Mouse (Mus musculus) spleen, postnatal 10 days (tissue): Measurements from ENCODE around the gene Syt9.

Experiments
- DNase-seq, 2 experiments: peaks; one replicate each; pipeline ENCODE4 v3.0.0; 2021 to 2022; ENCODE audit warnings: low spot score in 2 of 2

Gene Syt9

GRCm38 (mm10) chr7:107545011-107545410 is 174.5 kb downstream of the Syt9 start:
- DNase-seq: no peak

GRCm38 (mm10) chr7:107547872-107548271 is 177.3 kb downstream of the Syt9 start:
- no peak for DNase-seq

GRCm38 (mm10) chr7:107553461-107553860 is 182.9 kb downstream of the Syt9 start:
- no peak for DNase-seq

DNA sequence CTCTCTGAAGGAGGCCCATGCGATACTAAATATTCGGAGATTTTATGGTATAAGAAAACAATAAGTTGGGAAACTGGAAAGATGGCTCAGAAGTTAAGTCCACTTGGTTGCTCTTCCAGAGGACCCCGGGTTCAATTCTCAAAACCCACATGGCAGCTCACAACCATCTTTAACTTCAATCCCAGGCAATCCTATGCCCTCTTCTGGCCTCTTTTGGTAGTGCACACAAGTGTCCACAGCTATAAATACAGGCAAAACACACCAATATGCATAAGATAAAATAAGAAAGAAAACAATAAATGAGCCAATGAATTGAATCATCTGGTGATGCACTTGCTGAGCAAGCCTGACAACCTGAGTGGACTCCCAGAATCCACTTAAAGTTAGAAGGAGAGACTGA is 185.4 kb downstream of the Syt9 start:
- DNase-seq: peak; percentile 6 to 41

GRCm38 (mm10) chr7:107560675-107561074 is 190.1 kb downstream of the Syt9 start:
- DNase-seq: no peak

GRCm38 (mm10) chr7:107561584-107561983 is 191.1 kb downstream of the Syt9 start:
- no peak for DNase-seq

GRCm38 (mm10) chr7:107563727-107564126 is 193.2 kb downstream of the Syt9 start:
- DNase-seq: no peak

- DNase-seq: no peak
Measured at GRCm38 (mm10) chr7:107567261-107567671, 196.7 kb downstream of the Syt9 start, which contains the start of gene Olfml1. Gene Olfml1 (plus strand): TSS chr7:107567446.

GRCm38 (mm10) chr7:107567674-107568073 is 197.1 kb downstream of the Syt9 start:
- DNase-seq: no peak

GRCm38 (mm10) chr7:107568971-107569370 is 198.4 kb downstream of the Syt9 start:
- no peak for DNase-seq

GRCm38 (mm10) chr7:107573856-107574255 is 203.3 kb downstream of the Syt9 start:
- DNase-seq: peak in 1 of 2 experiments; percentile 16

DNA sequence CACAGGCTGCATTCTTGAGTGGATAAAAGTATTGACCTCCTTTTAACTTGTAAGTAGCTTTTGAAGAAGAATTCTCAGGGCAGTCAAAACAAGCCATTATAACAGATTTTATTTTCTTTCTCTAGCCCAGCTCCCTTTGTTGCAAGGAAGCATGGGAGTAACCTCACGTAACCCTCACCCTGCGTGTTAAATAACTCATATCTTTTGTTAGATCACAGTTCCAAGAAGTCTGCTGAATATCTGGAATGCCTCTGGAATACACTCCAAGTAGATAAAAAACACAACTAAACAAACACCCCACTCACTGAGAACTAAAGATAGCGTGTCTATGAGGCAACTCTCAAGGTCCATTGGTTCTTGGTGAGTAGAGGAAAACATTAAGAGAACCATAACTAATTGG is 203.7 kb downstream of the Syt9 start:
- no peak for DNase-seq

- no peak for DNase-seq
Measured at GRCm38 (mm10) chr7:107592641-107593040, 222.1 kb downstream of the Syt9 start.

DNA sequence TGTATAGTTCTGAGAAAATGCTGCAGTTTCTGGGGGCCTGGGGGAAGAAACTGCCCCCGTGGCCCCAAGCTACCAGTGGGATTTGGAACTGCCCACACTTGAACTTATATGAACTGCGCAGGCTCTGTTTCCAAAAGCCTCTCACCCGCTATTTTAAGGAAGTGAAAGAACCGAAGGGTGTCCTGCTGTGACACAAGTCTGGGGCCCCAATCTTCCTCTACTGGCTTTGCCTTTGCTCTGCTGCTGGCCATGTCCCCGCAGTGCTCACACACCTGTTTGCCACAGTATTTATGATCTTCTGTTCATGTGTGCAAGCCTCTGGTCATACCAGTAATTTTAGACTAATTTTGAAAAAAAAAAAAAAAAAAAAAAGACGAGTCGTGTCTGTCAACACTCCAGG is 223.4 kb downstream of the Syt9 start:
- peak; percentile 6 to 60 for DNase-seq

GRCm38 (mm10) chr7:107594325-107594856 is 223.9 kb downstream of the Syt9 start:
- peak; percentile 18 to 73 for DNase-seq

DNA sequence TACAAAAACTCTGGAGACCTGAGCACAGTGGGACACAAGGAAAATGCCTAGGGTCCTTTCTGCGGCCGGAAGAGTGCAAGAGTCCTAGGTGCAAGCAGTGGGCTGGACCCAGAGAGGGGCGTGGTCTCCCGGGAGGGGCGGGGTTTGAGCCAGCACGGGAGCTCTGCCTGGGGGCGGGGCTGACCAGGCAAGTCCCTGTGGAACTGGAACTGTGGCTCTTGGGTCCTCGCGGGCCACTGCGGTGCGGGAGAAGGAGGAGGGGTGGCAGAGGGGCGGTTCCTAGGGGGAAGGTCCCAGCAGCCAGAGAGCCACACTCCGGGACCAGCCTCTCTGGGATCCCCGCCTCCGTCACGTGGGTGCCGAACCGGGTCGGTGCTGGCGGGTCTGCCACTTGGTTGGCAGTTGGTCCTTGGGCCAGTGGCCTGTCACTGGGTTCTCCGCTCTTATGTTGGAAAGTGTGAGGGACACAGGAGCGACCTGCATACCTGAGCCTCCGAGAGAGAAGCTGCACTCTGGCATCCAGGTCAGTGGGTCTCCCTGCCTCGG is 224.4 kb downstream of the Syt9 start, which contains the start of gene Ppfibp2:
Ppfibp2 (plus strand) TSS at position 351 of the 546 bp plus-strand sequence.
- peak; percentile 79 to 92 for DNase-seq

- DNase-seq: peak in 1 of 2 experiments; percentile 8
Measured at GRCm38 (mm10) chr7:107595426-107595825, 224.9 kb downstream of the Syt9 start.

DNA sequence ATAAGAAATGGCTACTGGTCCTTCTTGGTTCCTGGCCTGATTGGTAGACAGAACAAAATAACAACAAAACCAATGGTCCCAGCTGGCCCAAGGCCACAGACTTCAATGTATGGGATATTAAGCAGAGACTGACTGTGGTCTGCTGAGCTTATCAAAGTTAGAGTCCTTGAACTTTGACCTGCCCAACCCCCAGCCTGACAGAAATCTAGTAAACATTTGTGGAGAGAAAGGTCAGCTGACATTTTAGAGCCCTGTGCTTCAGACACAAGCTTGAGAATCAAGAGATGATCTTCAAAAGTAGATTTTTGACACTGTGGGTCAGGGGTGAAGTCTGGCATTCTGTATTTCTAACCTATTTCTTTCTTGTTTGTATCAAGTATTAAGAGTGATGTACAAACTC is 226.2 kb downstream of the Syt9 start:
- DNase-seq: no peak

DNA sequence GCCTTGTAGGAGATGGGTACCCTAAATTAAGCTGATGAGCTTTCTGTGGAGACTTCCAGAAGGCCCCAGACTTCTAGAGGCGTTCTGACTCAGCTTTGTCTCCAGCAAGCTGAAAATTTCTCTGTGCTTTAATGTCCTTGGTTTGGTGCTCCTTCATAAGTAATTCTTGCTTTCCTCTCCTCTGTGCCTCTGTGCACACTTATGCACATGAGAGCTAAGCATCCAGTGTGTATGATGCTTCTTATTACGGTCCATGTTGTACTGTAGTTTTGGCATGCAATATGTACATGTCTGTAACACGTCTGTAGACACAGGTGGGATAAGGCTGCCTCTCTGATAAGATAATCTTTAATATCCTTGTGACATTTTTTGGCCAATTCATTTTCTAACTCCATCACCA is 227.4 kb downstream of the Syt9 start:
- no peak for DNase-seq
